Mouse (Mus musculus) hindbrain, embryonic 11.5 days (tissue): ENCODE results near the gene Ccdc122. TPM values are rescaled to one million over a fixed set of nuclear protein-coding genes. Genes with fewer than 3 reads are reported as not detected.

Experiments used
- polyA plus RNA-seq: library from polyadenylated mRNA; unstranded; fragments of >200 nt; fragmentation: Nextera tagmentation; extraction: Ambion mirVana; gene quantifications from 2 replicates; pipeline ENCODE4 v1.2.1, GENCODE M21; 2014

Ccdc122 gene
- polyA plus RNA-seq, 1 experiment from 2014 or later = 1.4 TPM

Other genes starting within 250 kb of the Ccdc122 start
- gene Lacc1, start 132 bp downstream of the Ccdc122 start, polyA plus RNA-seq = 4.3 and 4.9 TPM in 2 replicates
- 17.3 and 18.3 TPM in 2 replicates for gene Enox1, start 120.0 kb downstream of the Ccdc122 start, polyA plus RNA-seq